Mouse (Mus musculus): Measurements from ENCODE around the gene Son. TPM values are rescaled to one million over a fixed set of nuclear protein-coding genes. Genes with fewer than 3 reads are reported as not detected.
A peak's percentile ranks its signal among the peaks of the same experiment; 100 is the strongest.

Gene Son
- polyA plus RNA-seq, 1 experiment from 2014 or later, result 100.0 TPM

DNA sequence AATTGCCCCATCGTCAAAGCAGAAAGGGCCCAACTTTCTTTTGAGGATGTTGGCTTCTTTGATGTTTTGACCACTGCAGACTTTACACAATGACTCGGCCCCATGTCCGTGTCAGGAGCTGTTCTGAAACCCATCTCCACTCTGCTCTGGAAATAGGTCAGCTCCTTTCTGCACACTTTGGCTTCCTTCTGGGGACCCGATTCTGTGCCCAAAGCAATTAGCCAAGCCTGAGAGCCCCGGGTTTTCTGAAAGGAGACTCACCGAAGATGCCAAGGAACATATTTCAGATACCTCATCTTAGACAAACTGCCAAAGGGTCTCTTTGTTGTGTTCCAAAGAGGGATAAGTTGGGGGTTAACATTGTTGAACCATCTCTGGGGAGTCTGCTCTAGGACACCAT, 32.8 kb upstream of the Son start:
- WGBS, result 77% methylated on average over 6 of the region's 6 CpGs
- ATAC-seq (ENCODE audit: low FRiP score, low TSS enrichment), result no peak
- H3K36me3 ChIP-seq (ENCODE audit: insufficient read depth, low read length), result no peaks in the 10 kb centered on the region
- no peaks in the 10 kb centered on the region for H3K27me3 ChIP-seq (ENCODE audit: insufficient read depth, low read length)
- no peak overlapping the region for H3K4me2 ChIP-seq (replicated peaks; ENCODE audit: low read depth, low read length)
- H3K4me1 ChIP-seq (ENCODE audit: insufficient read depth, low read length), result no peaks in the 10 kb centered on the region
- no peak overlapping the region for H3K4me3 ChIP-seq (ENCODE audit: low read length)
- no peaks in the 10 kb centered on the region for H3K9me3 ChIP-seq (ENCODE audit: low read length)
- H3K9ac ChIP-seq (replicated peaks; ENCODE audit: low read length), result no peak overlapping the region
- no peak overlapping the region for H3K27ac ChIP-seq (ENCODE audit: low read length)

DNA sequence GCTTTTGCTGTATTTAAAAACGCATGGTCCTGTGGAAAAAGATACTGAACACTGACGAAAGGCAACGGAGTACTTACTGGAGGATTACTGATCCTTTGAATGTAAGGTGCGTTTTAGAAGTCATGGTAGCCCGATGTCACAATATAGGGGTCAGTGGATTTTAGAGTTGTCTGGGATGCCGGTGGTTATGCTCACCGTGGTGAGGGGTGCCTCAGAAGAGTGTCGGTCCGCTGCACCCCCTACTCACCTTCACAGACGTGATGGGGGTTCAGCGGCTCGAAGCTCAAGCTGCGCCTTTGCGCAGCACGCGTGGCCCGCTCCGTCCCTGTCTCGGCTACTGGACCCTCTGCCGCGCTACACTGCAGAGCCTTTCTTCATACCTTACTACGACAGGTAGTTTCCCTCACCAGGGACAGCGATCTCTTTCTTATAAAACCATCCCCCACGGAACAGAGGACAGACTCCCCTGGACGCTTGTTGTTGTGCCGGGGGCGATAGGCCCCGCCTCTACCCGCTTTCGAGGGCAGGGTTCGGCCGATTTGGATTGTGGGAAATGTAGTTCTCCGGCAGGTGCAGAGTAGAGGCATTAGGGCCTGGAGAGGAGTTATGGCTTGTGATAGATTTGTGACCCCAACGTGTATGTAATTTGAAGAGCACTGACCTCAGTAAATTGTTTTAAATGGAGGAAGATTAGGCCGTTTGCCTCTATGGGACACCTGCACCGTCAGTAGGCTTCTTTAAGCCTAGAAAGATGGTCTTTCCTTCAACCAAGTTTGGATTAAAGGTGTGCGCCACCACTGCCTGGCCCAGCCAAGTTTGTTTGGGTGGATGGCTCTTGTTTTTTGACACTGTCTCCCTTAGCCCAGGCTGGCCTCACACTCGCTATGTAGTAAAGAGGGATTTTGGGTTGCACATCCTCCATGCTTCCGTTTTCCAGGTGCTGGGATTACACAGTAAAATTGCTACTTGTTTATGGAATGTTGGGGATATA, 28.5 kb upstream of the Son start, which contains the start of gene Dnajc28:
Gene Dnajc28 (minus strand): TSS at position 516 of the 991 bp plus-strand sequence.
- peak within 1 kb of the TSS; percentile 80 for H3K4me2 ChIP-seq (replicated peaks; ENCODE audit: low read depth, low read length)
- H3K9me3 ChIP-seq (ENCODE audit: low read length), result no peaks in the 10 kb centered on the region
- WGBS, result 9% methylated on average over 39 of the region's 39 CpGs
- H3K4me3 ChIP-seq (ENCODE audit: low read length), result peak within 1 kb of the TSS; percentile 77
- peak; percentile 94 for ATAC-seq (ENCODE audit: low FRiP score, low TSS enrichment)
- no peaks in the 10 kb centered on the region for H3K4me1 ChIP-seq (ENCODE audit: insufficient read depth, low read length)
- no peaks in the 10 kb centered on the region for H3K27me3 ChIP-seq (ENCODE audit: insufficient read depth, low read length)
- H3K36me3 ChIP-seq (ENCODE audit: insufficient read depth, low read length), result peaks cover 36% of the 10 kb centered on the region
- H3K27ac ChIP-seq (ENCODE audit: low read length), result no peak within 1 kb of the TSS
- H3K9ac ChIP-seq (replicated peaks; ENCODE audit: low read length), result peak within 1 kb of the TSS; percentile 74

DNA sequence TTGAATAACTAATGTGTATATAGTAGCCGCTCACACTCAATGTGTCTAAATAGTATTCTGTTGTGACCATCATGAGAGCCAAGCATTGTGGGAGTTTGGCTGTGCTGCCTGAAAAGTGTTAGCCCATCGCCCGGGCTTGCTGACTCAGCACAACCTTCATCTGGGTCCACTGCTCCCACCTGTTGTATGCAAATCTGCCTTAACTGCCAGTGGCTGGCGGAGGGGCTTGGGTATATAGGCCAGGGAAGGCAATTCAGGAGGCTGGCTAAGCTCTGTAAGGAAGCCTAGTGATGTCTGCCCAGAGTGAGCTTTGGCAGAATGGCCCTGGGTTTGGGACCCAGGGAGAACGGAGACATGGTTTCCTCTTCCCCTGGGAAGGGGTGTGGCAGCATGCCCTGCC, 27.1 kb upstream of the Son start:
- H3K4me1 ChIP-seq (ENCODE audit: insufficient read depth, low read length), result no peaks in the 10 kb centered on the region
- no peak overlapping the region for H3K4me3 ChIP-seq (ENCODE audit: low read length)
- ATAC-seq (ENCODE audit: low FRiP score, low TSS enrichment), result no peak
- no peak overlapping the region for H3K4me2 ChIP-seq (replicated peaks; ENCODE audit: low read depth, low read length)
- H3K9ac ChIP-seq (replicated peaks; ENCODE audit: low read length), result no peak overlapping the region
- H3K9me3 ChIP-seq (ENCODE audit: low read length), result no peaks in the 10 kb centered on the region
- no peak overlapping the region for H3K27ac ChIP-seq (ENCODE audit: low read length)
- 85% methylated on average over 5 of the region's 5 CpGs for WGBS
- no peaks in the 10 kb centered on the region for H3K27me3 ChIP-seq (ENCODE audit: insufficient read depth, low read length)
- peaks cover 47% of the 10 kb centered on the region for H3K36me3 ChIP-seq (ENCODE audit: insufficient read depth, low read length)

DNA sequence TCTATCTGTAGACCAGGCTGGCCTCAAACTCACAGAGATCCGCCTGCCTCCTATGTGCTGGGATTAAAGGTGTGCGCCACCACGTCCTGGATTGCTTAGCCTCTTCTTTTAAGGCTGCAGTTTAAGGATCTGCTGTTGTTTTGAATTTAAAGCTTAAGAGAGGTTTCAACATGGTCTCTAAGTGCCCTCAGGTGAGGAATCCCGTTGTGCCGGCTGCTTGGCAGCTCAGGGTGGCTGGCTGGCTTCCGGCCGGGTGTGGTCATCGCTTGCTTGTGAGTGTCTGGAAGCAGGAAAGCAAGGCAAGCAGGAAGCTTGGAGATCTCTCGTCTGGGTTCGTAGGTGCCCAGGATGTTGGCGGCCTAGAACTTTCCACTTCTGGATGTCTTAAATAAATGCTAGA, 26.3 kb upstream of the Son start:
- no peak for ATAC-seq (ENCODE audit: low FRiP score, low TSS enrichment)
- no peaks in the 10 kb centered on the region for H3K4me1 ChIP-seq (ENCODE audit: insufficient read depth, low read length)
- peaks cover 52% of the 10 kb centered on the region for H3K36me3 ChIP-seq (ENCODE audit: insufficient read depth, low read length)
- H3K4me2 ChIP-seq (replicated peaks; ENCODE audit: low read depth, low read length), result no peak overlapping the region
- no peak overlapping the region for H3K27ac ChIP-seq (ENCODE audit: low read length)
- no peaks in the 10 kb centered on the region for H3K27me3 ChIP-seq (ENCODE audit: insufficient read depth, low read length)
- WGBS, result 91% methylated on average over 11 of the region's 11 CpGs
- no peaks in the 10 kb centered on the region for H3K9me3 ChIP-seq (ENCODE audit: low read length)
- no peak overlapping the region for H3K9ac ChIP-seq (replicated peaks; ENCODE audit: low read length)
- no peak overlapping the region for H3K4me3 ChIP-seq (ENCODE audit: low read length)

DNA sequence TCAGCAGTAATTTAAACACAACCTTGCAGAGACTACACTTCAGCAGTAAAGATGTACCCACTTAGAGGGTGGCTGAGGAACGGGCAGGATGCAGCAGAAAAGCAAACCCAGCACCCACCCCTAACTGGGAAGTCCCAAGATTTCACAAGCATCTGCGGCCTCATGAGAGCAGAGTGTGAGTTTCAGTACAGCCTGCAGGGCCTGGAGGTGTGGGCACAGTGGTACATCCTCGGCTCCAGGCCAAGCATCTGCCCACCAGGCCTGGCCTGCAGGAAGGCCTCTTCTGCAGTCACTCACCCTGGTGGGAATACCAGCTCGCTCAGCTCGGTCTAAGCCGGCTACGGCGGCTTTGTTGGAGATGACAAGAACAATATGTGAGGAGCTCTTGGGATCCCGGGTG, 24.2 kb upstream of the Son start:
- no peak for ATAC-seq (ENCODE audit: low FRiP score, low TSS enrichment)
- H3K9me3 ChIP-seq (ENCODE audit: low read length), result no peaks in the 10 kb centered on the region
- no peak overlapping the region for H3K4me2 ChIP-seq (replicated peaks; ENCODE audit: low read depth, low read length)
- no peak overlapping the region for H3K4me3 ChIP-seq (ENCODE audit: low read length)
- H3K27ac ChIP-seq (ENCODE audit: low read length), result no peak overlapping the region
- 91% methylated on average over 9 of the region's 9 CpGs for WGBS
- no peak overlapping the region for H3K9ac ChIP-seq (replicated peaks; ENCODE audit: low read length)
- H3K27me3 ChIP-seq (ENCODE audit: insufficient read depth, low read length), result no peaks in the 10 kb centered on the region
- H3K4me1 ChIP-seq (ENCODE audit: insufficient read depth, low read length), result no peaks in the 10 kb centered on the region
- H3K36me3 ChIP-seq (ENCODE audit: insufficient read depth, low read length), result peaks cover 68% of the 10 kb centered on the region

DNA sequence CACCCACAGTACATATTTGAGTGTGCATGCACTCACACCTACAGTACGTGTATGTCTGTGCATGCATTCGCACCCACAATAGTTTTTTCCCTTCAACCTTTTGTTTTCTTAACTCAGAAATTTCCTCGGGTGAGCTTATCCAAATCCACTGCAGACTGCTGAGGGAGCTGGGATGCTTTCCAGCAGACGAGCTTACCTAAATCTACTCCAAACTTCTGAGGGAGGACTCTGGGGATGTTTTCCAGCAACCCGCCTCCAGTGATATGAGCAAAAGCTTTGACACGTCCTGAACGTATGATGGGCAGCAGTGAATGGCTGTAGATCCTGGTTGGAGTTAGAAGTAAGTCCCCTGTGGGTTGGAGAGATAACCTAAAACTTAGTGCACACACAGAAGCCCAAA, 19.5 kb upstream of the Son start:
- no peak for ATAC-seq (ENCODE audit: low FRiP score, low TSS enrichment)
- Histone ChIP-seq H3K4me1 (ENCODE audit: insufficient read depth, low read length) (no peaks in the 10 kb centered on the region), H3K4me3 (ENCODE audit: low read length) (no peak overlapping the region), H3K9me3 (ENCODE audit: low read length) (no peaks in the 10 kb centered on the region), H3K4me2 (replicated peaks; ENCODE audit: low read depth, low read length) (no peak overlapping the region), H3K9ac (replicated peaks; ENCODE audit: low read length) (no peak overlapping the region), H3K36me3 (ENCODE audit: insufficient read depth, low read length) (peaks cover 73% of the 10 kb centered on the region), H3K27me3 (ENCODE audit: insufficient read depth, low read length) (no peaks in the 10 kb centered on the region), H3K27ac (ENCODE audit: low read length) (no peak overlapping the region)
- 85% methylated on average over 7 of the region's 7 CpGs for WGBS

DNA sequence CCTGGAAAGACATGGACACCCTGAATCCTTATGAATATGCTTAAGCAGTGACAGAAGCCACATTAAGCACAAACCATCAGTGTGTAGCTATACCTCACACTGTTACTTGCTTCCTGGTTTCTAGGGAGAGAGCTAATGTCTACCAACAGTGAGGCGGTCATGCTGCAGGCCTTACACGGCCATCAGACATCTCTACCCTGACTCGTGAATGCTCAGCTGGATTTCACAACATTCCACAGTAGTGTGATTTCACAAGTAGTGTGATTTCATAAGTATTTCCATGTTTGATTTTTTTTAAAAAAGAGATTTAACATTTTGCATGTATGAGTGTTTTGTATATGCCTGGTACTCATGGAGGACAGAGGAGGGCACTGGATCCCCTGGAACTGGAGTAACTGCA, 18.6 kb upstream of the Son start:
- Histone ChIP-seq H3K27me3 (ENCODE audit: insufficient read depth, low read length) (no peaks in the 10 kb centered on the region), H3K4me3 (ENCODE audit: low read length) (no peak overlapping the region), H3K27ac (ENCODE audit: low read length) (no peak overlapping the region), H3K9me3 (ENCODE audit: low read length) (no peaks in the 10 kb centered on the region), H3K9ac (replicated peaks; ENCODE audit: low read length) (no peak overlapping the region), H3K4me2 (replicated peaks; ENCODE audit: low read depth, low read length) (no peak overlapping the region), H3K4me1 (ENCODE audit: insufficient read depth, low read length) (no peaks in the 10 kb centered on the region), H3K36me3 (ENCODE audit: insufficient read depth, low read length) (peaks cover 70% of the 10 kb centered on the region)
- ATAC-seq (ENCODE audit: low FRiP score, low TSS enrichment), result no peak
- WGBS, result 91% methylated on average over 3 of the region's 3 CpGs

DNA sequence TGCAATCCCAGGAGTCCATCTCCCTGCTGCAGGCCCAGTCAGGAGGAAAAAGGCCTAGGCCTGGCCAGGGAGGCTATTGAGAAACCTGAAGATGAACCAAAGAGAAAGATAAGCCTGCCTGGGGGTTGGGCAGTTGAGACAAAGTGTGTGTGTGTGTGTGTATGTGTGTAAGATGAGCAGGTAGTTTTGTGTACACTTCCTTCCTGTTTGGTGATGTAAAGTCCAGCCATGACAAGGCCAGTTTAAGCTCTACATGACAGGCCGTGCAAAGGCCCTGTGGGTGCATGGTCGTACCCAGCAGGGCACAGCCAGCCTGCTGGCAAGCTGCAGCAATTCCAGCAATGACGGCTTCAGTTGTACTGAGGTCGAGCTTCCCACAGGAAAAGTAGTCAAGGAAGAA, 17.6 kb upstream of the Son start:
- WGBS, result 98% methylated on average over 4 of the region's 4 CpGs
- Histone ChIP-seq H3K9me3 (ENCODE audit: low read length) (no peaks in the 10 kb centered on the region), H3K9ac (replicated peaks; ENCODE audit: low read length) (no peak overlapping the region), H3K27me3 (ENCODE audit: insufficient read depth, low read length) (no peaks in the 10 kb centered on the region), H3K36me3 (ENCODE audit: insufficient read depth, low read length) (peaks cover 65% of the 10 kb centered on the region), H3K4me3 (ENCODE audit: low read length) (no peak overlapping the region), H3K4me2 (replicated peaks; ENCODE audit: low read depth, low read length) (no peak overlapping the region), H3K4me1 (ENCODE audit: insufficient read depth, low read length) (no peaks in the 10 kb centered on the region), H3K27ac (ENCODE audit: low read length) (no peak overlapping the region)
- ATAC-seq (ENCODE audit: low FRiP score, low TSS enrichment), result no peak

DNA sequence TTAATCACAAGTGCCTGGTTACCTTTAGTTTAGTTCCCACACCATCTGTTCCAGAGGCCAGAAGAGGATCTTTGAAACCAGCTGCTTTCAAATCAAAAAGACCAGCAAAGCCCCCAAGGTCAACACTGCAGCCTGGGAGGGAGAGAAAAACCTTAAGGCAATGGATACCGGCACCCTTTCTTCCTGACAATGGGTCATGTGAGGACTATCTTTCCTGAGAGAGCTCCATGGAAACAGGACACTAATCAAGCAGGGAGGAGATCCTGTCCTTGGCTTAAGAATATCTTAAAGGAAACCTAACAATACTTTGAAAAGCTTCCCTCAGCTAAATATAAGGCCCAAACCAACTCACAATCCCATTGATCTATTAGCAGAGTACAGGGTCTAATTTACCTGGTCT, 16.7 kb upstream of the Son start:
- Histone ChIP-seq H3K27me3 (ENCODE audit: insufficient read depth, low read length) (no peaks in the 10 kb centered on the region), H3K4me3 (ENCODE audit: low read length) (no peak overlapping the region), H3K4me1 (ENCODE audit: insufficient read depth, low read length) (no peaks in the 10 kb centered on the region), H3K36me3 (ENCODE audit: insufficient read depth, low read length) (peaks cover 67% of the 10 kb centered on the region), H3K9ac (replicated peaks; ENCODE audit: low read length) (no peak overlapping the region), H3K27ac (ENCODE audit: low read length) (no peak overlapping the region), H3K4me2 (replicated peaks; ENCODE audit: low read depth, low read length) (no peak overlapping the region), H3K9me3 (ENCODE audit: low read length) (no peaks in the 10 kb centered on the region)
- no peak for ATAC-seq (ENCODE audit: low FRiP score, low TSS enrichment)
- WGBS, result 73% methylated on average over 1 of the region's 1 CpGs

DNA sequence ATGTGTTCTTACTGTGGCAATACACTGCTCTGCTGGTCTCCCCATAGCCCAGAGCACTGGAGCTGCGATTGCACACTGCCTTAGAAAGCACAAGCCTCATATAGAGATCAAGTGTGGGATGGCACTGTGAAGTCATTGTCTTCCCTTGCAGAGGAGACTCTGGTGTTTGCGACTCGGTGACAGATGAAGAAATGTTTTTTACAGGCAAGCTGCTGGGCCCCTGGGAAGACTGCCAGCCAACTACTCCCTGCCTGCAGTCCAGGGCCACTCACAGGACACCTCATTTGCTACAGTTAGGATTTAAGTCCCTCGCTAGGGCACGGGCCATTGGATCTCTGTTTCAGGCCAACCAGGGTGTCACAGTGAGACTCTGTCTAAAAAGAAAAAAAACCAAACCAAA, 14.9 kb upstream of the Son start:
- ATAC-seq (ENCODE audit: low FRiP score, low TSS enrichment), result no peak
- Histone ChIP-seq H3K4me2 (replicated peaks; ENCODE audit: low read depth, low read length) (no peak overlapping the region), H3K27me3 (ENCODE audit: insufficient read depth, low read length) (no peaks in the 10 kb centered on the region), H3K36me3 (ENCODE audit: insufficient read depth, low read length) (peaks cover 73% of the 10 kb centered on the region), H3K4me1 (ENCODE audit: insufficient read depth, low read length) (no peaks in the 10 kb centered on the region), H3K4me3 (ENCODE audit: low read length) (no peak overlapping the region), H3K9ac (replicated peaks; ENCODE audit: low read length) (no peak overlapping the region), H3K27ac (ENCODE audit: low read length) (no peak overlapping the region), H3K9me3 (ENCODE audit: low read length) (no peaks in the 10 kb centered on the region)
- 91% methylated on average over 5 of the region's 5 CpGs for WGBS

Data from kidney, embryonic 16.5 days (tissue).